Mouse (Mus musculus): ENCODE results near the gene A530016L24Rik.
A peak's percentile ranks its signal among the peaks of the same experiment; 100 is the strongest.

A530016L24Rik gene

DNA sequence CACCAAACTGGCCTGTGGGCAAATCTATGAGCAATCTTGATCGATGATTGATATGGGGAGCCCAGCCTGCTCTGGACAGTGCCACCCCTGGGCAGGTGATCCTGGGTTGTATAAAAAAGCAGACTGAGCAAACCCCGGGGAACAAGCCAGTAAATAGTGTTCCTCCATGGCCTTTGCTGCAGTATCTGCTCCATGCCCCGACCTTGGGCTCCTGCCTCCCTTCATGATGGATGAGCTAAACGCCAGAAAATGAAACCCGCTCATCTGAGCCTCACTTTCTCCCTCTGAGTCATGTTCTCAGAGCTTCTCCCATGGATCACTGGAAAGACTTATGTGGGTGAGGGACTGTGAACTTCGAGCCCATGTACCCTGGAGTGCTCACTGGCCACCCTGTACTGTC lies 17.0 kb downstream of the A530016L24Rik start:
- DNase-seq = no peak

DNA sequence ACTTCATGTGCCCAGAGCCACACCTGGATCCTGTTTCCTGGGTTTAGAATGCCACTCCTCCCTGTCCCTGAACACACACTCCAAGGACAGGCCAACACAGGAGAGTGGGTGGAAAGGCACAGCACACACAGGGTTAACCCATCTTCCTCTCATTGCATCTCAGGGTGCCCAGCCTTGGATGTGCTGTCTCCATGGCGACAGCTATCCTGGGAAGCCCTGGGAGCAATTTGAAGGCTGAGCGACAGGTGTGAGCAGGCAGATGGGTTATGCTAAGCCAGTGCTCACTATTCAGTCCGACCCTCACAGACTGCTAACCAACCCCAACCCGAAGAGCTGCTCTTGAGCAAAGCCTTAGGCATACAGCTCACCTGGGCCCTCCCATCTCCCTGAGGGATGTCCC lies 18.0 kb downstream of the A530016L24Rik start:
- no peak for DNase-seq

DNA sequence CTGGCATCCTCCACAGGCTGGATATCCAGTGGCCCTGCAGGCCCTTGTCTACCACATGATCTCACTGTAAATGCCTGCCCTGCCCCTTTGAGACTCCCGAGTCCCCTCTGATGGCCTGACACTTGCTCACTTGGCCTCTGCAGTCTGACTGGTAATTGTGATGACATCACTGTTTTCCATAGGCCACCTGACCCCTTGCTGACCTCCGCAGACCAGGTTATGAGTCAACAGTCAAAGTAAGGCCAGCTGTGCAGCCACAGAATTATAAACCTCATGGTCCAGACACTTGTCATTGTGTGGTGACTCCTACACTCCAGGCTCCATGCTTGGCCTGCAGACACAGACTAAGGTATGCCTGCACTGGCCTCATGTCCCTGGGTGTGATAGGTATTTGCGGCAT lies 18.7 kb downstream of the A530016L24Rik start:
- no peak for DNase-seq

DNA sequence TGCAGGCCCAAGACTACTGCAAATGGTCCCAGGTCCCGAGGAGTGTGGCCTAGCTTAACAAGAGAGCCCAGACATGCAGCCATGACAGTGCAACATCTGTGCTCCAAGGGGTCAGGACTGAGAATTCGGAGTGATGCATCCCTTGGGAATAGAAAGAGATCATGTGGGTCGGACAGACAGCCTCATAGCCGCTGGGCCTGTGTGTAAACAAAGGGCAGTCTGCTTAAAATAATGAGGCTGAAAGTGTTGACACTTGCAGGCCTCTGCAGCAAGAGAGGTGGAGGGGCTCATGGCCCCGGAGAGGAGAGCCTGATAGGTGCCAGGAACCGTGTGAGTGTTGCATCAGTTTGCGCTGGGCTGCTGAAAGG lies 21.1 kb downstream of the A530016L24Rik start:
- no peak for DNase-seq

DNA sequence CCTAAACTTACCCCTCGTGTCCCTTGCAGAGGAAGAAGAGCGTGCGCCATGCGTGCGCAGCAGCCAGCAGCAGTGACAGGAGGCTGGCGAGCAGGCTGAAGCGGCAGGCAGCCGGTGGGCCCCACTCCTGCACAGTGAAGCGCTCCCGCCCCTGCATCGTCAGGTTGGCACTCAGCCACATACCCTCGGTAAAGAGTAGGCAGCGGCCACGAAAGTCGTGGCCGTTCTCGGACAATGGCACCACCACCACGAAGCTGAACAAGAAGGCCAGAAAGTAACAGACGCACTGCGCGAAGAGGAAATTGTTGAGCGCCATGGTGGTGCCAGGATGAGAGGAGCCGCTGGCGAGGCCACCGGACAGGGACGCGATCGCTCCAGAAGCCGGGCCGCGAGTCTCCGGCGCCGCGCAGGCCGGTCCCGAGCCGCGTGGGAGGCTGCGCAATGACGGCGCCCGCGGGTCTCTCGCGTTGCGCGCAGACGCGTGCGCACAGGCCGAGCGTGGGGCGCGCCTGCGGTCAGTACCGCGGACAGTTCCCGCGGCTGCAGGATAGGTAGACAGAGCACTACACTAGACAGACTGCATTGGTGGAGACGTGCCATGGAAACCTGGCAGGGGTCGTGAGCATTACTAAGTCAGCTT lies 21.6 kb downstream of the A530016L24Rik start:
- no peak for DNase-seq

DNA sequence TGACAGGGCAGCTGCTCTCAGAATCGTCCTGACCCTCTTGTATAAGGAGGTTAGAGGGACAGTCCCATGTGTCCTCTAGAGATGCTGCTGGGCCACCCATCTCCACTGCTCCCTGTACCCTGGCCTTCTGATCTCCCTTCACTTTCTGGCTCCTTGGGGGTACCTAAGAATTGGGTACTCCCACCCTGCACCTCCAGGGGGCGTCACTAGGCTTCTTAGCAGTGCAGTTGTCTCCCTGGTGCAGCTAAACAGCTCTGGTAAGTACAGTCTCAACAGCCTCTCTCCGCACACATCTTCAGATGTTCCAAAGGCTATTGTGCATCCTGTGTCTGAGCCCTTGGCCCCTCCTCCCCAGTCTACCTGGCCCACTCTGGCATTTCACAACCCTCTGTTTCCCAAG lies 25.6 kb downstream of the A530016L24Rik start:
- DNase-seq = no peak

DNA sequence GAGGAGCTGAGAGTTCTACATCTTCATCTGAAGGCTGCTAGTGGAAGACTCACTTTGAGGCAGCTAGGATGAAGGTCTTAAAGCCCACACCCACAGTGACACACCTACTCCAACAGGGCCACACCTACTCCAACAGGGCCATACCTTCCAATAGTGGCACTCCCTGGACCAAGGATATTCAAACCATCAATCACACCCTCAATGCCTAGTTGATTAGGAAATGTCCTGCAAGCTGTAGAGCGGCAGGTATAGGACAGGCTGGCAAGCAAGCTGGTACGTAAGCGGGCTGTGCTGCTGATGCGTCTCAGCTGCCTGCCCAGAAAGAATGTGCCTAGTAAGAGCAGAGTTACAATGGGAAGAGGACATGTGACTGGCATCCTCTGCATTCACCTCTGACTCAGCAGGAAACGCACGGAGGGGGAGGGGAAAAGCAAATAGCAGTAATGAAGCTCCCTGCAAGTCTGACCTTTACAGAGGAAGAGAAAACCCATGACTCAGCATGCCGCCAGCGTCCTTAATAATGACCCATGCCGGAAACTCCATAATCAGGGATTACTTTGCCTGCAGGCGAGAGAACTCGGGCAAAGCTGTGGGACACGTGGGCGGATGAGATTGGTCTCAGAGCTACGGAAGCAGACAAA lies 27.6 kb downstream of the A530016L24Rik start, which contains the start of gene Tmem179:
Tmem179 (minus strand) TSS at position 51 of the 641 bp plus-strand sequence.
- DNase-seq = no peak

DNA sequence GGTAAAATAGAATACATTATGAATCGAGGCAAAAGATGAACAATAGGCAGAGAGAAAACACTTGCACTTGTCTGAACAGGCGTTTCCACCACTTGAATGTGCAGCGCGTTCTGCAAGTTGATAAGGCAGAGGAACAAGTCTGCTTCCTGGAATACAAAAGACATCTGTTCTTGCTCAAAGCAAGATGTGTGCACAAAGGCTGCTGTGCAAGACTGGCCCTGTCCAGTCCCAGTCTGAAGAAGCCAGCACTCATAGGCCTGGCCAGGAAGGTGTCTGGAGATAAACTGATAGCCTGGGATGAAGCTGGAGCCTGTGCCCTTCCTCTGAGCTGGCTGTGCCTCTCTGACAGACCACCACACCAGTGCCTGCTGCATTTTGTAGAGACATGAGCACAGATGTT lies 28.9 kb downstream of the A530016L24Rik start:
- no peak for DNase-seq

DNA sequence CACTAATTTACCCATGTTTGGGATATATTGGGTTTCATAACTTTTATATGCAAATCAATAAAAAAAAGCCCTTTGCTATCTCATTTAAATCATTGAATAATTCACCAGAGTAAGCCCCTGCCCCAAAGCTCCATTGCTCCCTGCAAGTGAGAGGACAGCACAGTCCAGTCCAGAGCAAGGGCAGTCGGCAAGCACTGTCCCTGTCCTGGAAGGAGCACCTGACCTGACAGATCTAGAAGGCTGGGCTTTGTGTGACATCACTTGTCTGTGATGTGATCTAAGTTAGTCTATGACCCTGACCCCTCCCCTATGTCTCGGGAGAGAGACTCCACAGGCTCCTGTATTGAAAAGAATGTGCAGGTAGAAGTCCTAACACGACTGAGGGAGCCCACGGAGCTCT lies 44.5 kb downstream of the A530016L24Rik start:
- no peak for DNase-seq

DNA sequence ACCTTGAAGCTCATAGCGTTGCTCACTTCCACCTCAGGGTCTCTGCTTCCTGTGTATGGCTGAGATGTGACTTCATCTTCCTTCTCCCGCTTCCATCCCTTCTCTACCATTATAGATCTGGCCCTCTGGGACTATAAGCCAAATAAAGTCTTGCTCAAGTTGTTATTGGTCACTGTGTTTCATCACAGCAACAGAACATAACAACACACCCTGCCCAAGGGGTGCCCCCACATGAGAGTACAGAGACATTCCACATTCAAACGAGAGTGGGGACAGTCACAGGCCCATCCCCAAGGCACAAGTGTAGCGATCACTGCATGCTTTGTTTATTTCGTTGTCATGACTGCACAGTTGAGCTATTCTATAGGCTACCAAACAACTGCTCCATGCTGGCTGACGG lies 48.0 kb downstream of the A530016L24Rik start:
- no peak for DNase-seq

DNA sequence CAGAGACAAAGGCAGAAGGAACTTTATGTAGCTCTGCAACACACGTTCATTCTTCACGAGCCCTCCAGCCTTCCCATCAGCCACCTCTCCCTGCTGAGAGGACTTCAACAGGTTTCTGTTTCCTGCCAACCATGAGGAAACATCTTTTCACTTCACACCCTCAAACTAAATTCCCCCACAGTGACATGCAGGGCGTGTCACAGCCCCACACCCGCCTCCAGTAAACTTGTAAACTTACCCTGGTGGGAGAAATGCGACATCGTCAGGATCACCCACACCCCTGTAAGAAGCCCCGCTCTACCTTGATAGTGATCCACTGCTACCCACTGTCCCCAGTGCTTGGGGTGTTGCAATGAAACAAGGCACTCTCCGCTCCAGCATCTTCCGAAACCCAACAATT lies 49.1 kb downstream of the A530016L24Rik start:
- no peak for DNase-seq

DNA sequence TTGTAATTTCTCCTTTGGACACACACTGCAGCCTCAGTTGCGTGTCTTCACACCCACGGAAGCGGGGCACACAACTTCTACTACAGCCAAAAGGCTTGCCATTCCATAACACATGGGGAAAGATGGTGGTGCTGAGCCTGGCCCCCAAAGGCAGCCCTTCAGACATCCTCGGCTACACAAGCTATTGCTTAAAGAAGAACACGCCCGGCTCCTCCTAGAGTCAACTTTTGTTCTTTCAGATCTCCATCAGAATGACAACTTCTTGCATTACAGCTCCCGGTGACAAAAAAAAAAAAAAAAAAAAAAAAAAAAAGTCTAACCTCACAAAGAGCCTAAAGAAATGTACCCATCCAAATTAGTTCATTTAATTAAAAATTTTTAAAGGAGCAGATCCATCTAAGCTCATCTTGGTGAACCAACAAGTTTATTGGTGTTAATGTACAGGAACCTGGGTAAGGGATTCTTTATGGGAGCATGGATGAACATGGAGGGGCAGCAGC lies 50.3 kb downstream of the A530016L24Rik start:
- no peak for DNase-seq

DNA sequence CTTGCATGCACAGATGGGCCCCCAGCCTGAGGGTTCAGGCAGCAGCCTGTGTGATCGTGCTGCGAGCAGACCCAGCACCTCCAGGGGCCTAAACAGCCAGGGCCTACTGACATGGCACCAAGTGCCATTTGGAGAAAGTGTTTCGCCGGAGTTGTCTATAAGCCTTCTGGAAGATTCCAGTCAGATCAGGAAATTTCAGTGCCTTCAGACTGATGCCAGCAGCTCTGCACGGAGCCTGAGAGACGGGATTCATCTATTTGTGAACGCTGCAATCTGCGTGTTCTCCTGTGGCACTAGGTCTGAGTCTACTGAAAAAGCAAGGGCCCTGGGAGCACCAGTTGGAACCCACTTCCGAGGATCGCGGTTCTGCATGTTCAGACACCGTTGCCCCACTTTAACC lies 51.1 kb downstream of the A530016L24Rik start:
- no peak for DNase-seq

DNA sequence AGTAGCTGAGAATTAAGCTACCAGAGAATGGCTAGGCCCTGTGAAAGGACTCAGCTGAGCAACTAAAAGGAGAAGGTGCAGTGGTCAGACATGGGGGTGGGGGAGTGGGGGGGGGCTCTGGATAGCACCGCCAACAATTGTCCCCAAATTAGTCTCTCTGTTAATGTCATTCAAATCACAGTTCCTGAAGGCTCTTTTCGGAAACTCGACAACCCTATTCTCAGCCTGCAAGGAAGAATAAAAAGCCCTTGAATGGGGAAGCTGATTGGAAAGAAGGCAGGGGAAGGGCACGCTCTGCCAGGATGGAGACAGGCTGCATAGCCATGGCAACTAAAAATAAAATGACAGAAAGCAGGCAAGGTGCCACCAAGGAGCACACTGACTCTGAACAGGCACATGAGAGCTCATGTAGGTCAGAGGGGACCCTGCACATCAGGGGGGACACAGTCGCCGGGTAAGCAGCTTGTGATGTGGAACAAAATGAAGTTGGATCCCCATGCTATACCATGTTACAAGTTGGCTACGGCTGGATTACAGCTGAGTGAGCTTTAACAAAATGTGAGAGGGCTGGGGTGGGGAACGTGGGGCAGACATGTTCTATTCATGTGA lies 52.3 kb downstream of the A530016L24Rik start:
- DNase-seq = no peak

DNA sequence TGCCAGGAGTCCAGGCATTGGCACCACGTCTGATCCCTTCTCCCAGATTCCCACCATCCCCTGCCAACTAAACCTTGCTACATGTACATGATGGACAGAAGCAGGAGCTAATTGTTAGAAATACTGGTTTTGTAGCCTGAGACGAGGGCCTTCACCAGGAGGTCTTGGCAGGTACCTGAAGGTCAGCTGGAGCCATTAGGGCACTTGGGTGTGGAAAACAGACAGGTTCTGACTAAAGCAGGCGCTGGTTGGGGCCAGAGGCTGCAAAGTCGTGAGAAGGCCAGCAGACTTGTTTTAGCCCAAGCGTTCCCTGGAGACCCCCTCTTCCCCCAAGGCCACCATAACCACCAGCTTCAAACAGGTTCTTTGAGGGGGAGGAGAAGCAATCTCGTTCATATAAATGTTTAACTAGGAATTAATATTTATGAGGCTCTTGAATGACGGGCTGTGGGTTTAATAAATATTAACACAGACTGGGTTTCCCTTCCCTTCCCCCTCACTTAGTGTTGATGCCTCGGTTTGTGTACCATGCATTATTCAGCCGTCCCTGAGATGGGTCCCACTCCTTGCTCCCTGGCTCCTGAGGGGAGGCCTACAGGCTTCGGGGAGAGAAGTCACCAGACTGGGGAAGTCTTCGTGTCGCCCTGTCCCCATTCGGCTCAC lies 53.1 kb downstream of the A530016L24Rik start:
- no peak for DNase-seq

DNA sequence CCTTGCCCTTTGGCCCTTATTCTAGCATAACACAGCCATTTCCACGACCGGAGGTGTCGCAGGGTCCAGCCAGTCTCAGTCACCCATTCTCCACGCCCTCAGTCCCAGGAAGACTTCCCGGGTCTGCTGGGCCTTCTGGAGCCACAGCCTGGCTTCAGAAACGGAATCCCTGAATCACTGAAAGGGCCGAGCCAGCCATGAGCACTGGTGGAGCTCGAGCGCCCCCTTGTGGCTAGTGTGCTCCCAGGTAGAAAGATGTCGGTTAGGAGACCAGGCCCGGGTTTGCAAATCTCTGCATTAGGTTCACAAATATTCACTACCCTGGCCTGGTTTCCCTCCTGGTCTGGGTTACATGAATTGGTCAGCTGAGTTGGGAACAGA lies 53.7 kb downstream of the A530016L24Rik start:
- peak; percentile 64 for DNase-seq

DNA sequence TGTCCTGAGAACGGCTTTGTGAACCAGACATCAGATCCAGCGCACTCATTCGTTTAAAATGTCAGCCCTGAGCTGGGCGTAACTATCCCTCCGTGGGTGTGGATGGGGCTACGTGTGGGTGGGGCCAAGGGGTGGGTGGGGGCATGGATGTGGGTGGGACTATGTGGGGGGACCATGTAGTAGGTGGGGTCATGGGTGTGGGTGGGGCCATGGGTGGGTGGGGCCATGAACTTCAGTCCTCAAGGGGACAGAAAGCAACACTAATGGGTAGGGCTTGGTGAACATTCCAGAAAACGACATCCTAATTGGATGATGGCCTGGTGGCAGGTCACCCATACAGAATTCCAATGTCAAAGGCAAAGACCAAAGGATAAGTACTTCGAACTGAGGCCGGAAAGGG lies 54.7 kb downstream of the A530016L24Rik start:
- DNase-seq = no peak

DNA sequence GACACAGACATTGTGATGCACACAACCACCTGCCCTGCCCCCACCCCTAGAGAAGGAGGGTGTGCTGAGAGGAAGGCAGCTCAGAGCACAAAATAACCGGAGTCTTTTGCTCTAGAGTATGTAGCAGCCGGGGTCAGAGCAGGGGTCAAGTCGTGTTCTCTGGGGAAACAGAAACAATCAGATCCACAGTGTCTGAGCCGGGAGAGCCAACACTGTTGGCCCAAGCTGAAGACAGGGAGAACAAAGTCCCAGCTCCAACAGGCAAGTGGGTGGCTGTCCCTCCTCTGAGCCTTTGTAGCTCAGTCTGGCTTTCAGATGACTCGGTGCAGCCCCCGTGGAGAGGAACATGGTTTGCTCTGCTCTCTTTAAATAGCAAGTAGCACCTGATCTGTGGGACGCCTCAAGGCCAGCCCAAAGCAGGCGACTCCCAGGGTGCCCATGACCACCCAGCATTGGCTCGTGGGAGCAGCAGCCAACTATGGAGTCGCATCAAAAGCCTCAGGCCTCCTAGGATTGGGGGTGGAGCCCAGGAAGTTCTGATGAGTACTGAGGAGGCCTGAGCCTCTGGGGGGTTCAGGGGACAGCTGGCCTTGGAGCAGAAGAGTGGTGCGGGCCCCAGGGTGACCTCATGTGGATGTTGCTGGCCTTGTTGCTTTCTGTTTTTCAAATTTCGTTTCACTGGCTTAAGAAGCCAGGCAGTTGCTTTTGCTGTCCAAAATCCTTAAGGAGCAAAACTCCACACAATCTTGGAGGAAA lies 55.9 kb downstream of the A530016L24Rik start:
- DNase-seq = no peak

DNA sequence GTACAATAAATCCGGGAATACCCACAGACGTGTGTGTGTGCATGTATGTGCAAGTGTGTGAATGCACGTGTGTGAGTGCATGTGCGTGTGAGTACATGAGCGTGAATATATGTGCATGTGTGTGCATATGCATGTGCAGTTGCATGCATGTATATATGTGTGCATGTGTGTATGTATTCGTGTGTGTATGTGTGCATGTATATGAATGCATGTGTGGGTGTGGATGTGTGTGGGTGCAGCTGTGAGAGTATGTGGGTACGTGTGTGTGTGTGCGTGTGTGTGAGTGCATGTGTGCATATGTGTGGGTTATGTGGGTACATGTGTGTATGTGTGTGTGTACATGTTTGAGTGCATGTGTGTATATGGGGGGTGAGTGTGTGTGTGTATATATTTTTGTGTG lies 56.9 kb downstream of the A530016L24Rik start:
- no peak for DNase-seq

DNA sequence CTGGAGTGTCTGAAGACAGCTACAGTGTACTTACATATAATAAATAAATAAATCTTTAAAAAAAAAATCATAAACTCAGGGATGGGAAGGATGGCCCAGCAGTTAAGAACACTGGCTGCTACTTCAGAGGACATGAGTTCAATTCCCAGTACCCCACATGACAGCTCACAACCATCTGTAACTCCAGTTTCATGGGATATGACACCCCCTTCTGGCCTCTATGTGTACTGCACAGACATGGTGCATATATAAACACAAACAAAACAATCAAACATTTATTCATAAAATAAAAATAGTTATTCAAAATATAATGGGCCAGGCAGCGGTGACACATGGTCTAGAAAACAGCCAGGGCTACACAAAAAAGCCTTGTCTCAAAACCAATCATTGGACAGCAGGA lies 60.0 kb downstream of the A530016L24Rik start:
- DNase-seq = no peak

All from cerebellum, adult 11-12 months (tissue).